Mouse (Mus musculus): ENCODE results near the gene Dock6. TPM values are rescaled to one million over a fixed set of nuclear protein-coding genes. Genes with fewer than 3 reads are reported as not detected.

The Dock6 gene
- total and polyA plus RNA-seq, 3 experiments = 5.0 to 21.3 TPM; not detected in 1

DNA sequence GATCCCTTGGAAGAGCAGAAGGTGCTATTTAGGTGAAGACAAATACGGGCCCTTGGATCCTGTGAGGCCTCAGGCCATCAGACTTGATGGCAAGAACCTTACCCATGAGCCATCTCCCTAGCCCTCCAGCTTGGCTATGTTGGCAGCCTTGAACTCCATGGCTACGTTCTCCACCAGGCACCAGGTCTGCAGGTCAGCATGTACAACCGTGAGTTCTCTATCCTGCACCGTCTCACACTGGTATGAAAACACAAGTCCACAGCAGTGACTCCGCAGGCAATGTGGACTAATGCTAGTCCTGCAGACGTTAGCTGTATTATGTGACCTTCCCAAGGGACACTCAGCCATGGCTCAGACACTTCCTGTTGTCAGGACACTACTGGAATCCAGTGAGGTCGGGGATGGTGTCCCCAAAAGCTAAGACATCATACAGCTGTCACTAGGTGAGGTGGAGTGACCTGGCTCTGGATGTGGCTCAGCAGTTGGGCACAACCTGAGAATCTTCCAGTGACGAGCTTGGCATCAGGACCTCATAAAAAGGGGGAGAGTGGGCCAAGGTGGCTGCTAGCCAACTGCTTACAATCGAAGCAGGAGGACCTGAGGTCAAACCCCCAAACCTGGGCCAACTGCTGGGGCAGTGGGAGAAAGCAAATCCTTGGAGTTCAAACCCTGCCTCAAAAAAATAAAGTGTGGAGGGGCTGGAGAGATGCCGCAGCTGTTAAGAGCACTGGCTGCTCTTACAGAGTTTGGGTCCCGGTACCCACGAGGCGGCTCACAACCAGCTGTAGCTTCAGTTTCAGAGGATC is 97.7 kb downstream of the Dock6 start:
- Histone ChIP-seq H3K9ac (ENCODE audit: control insufficient read depth, low read depth, low read length, poor library complexity, severe bottlenecking) (no peak overlapping the region), H3K4me1 (ENCODE audit: control insufficient read depth in 1 of 2, insufficient read depth in 2 of 2, low read length in 2 of 2) (peaks cover 0 to 13% of the 10 kb centered on the region in 2 experiments; a peak in 3 of 4 replicates), H3K27ac (ENCODE audit: control insufficient read depth, low read depth, low read length) (no peak overlapping the region), H3K79me2 (ENCODE audit: control insufficient read depth, insufficient read depth, low read length, poor library complexity) (peaks cover 21% of the 10 kb centered on the region), H3K27me3 (ENCODE audit: control insufficient read depth in 1 of 2, insufficient read depth in 2 of 2, low read length in 2 of 2) (no peaks in the 10 kb centered on the region), H3K9me3 (replicated peaks; ENCODE audit: insufficient read depth, low read length) (no peaks in the 10 kb centered on the region), H3K36me3 (ENCODE audit: control insufficient read depth in 1 of 2, insufficient read depth in 2 of 2, low read length in 2 of 2) (peaks cover 0 to 10% of the 10 kb centered on the region in 2 experiments; a peak in 3 of 4 replicates), H3K4me3 (ENCODE audit: control insufficient read depth in 1 of 2, insufficient read depth in 1 of 2, low read depth in 2 of 2, low read length in 2 of 2) (no peak overlapping the region)
- DNase-seq (ENCODE audit: low read depth, low spot score) = no peak
- TF ChIP-seq POLR2AphosphoS5 (IDR thresholded peaks at IDR 0.05; ENCODE audit: borderline replicate concordance, low read depth, low read length) (peak; percentile 96), NELFE (IDR thresholded peaks at IDR 0.05; ENCODE audit: low read depth, low read length) (0 out of 2 replicates have a peak, but pooled peaks have one; percentile 4), SMC3 (IDR thresholded peaks at IDR 0.05; ENCODE audit: low read depth, low read length) (no peak)

DNA sequence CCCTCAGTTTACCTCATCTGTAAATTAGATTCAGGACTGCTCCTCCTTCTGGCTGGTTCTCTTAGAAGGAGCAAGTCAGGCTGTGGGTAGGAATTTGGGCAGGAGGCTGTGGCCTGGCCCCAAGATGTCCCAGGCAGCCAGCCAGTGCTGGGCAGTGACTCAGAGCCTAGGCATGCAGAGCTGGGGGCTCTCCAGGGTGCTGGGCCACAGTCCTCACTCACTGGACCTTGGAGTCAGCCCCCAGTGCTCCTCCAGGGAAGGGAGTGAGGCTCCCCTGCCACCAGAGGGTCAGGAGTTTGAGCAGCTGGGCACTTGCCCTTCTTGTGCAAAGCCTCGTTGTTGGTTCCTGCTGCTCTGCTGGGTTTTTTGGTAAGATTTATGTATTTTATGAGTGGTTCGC is 98.4 kb downstream of the Dock6 start:
- Histone ChIP-seq H3K27ac (ENCODE audit: control insufficient read depth, low read depth, low read length) (no peak overlapping the region), H3K36me3 (ENCODE audit: control insufficient read depth in 1 of 2, insufficient read depth in 2 of 2, low read length in 2 of 2) (peaks cover 6 to 7% of the 10 kb centered on the region in 2 experiments), H3K4me3 (ENCODE audit: control insufficient read depth in 1 of 2, insufficient read depth in 1 of 2, low read depth in 2 of 2, low read length in 2 of 2) (no peak overlapping the region), H3K9me3 (replicated peaks; ENCODE audit: insufficient read depth, low read length) (no peaks in the 10 kb centered on the region), H3K79me2 (ENCODE audit: control insufficient read depth, insufficient read depth, low read length, poor library complexity) (peaks cover 14% of the 10 kb centered on the region), H3K27me3 (ENCODE audit: control insufficient read depth in 1 of 2, insufficient read depth in 2 of 2, low read length in 2 of 2) (no peaks in the 10 kb centered on the region), H3K9ac (ENCODE audit: control insufficient read depth, low read depth, low read length, poor library complexity, severe bottlenecking) (no peak overlapping the region), H3K4me1 (ENCODE audit: control insufficient read depth in 1 of 2, insufficient read depth in 2 of 2, low read length in 2 of 2) (peaks cover 0 to 8% of the 10 kb centered on the region in 2 experiments; a peak in 3 of 4 replicates)
- no peak for TF ChIP-seq USF2 (IDR thresholded peaks at IDR 0.05; ENCODE audit: borderline replicate concordance in 1 of 2, insufficient read depth in 1 of 2, low read depth in 1 of 2, low read length in 2 of 2)
- TF ChIP-seq ZMIZ1 (IDR thresholded peaks at IDR 0.05; ENCODE audit: low read depth, low read length) = peak; percentile 66
- DNase-seq (ENCODE audit: low read depth, low spot score) = no peak

DNA sequence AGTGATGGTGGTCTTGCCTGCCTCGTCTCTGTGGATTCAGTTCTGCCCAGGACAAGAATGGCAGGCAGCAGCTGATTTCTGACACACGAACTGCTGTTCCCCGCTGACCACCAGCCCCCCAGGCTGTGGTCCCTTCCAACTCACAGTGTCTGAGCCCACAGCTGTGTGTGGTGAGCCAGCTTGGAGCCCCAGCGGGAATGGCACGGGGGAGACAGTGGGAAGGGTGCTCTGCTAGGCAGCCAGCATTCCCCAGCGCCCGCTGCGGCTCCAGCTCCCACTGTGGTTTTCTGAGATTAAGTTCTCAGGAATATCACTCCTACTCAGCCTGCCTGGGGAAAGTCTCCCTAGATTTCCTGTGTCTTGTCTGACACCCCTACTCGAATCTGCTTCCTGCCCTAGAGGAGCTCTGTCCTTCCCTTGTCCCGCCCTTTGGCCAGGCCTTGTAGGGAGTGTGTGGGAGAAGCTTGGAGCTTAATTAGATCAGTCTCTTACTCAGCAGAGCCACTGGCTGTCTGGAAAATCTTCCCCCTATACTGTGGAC is 100.1 kb downstream of the Dock6 start:
- no peaks in the 10 kb centered on the region for H3K27me3 ChIP-seq (ENCODE audit: control insufficient read depth in 1 of 2, insufficient read depth in 2 of 2, low read length in 2 of 2)
- H3K27ac ChIP-seq (ENCODE audit: control insufficient read depth, low read depth, low read length) = no peak overlapping the region
- H3K79me2 ChIP-seq (ENCODE audit: control insufficient read depth, insufficient read depth, low read length, poor library complexity) = no peaks in the 10 kb centered on the region; the same call in 1 of the 2 replicates
- no peak for DNase-seq (ENCODE audit: low read depth, low spot score)
- peaks cover 8 to 10% of the 10 kb centered on the region in 2 experiments for H3K4me1 ChIP-seq (ENCODE audit: control insufficient read depth in 1 of 2, insufficient read depth in 2 of 2, low read length in 2 of 2)
- no peak overlapping the region for H3K4me3 ChIP-seq (ENCODE audit: control insufficient read depth in 1 of 2, insufficient read depth in 1 of 2, low read depth in 2 of 2, low read length in 2 of 2)
- no peaks in the 10 kb centered on the region for H3K9me3 ChIP-seq (replicated peaks; ENCODE audit: insufficient read depth, low read length)
- peaks cover 8 to 16% of the 10 kb centered on the region in 2 experiments for H3K36me3 ChIP-seq (ENCODE audit: control insufficient read depth in 1 of 2, insufficient read depth in 2 of 2, low read length in 2 of 2)
- no peak overlapping the region for H3K9ac ChIP-seq (ENCODE audit: control insufficient read depth, low read depth, low read length, poor library complexity, severe bottlenecking)
- no peak for TF ChIP-seq MYC (IDR thresholded peaks at IDR 0.05; ENCODE audit: low read depth, low read length)
- no peak for TF ChIP-seq ZKSCAN1 (IDR thresholded peaks at IDR 0.05; ENCODE audit: low read depth, low read length)
- TF ChIP-seq ZNF384 (IDR thresholded peaks at IDR 0.05; ENCODE audit: low read depth, low read length) = no peak
- TF ChIP-seq POLR2AphosphoS5 (IDR thresholded peaks at IDR 0.05; ENCODE audit: borderline replicate concordance, low read depth, low read length) = 0 out of 2 replicates have a peak, but pooled peaks have one; percentile 19
- TF ChIP-seq MAX (IDR thresholded peaks at IDR 0.05; ENCODE audit: low read length) = no peak
- TF ChIP-seq MAZ (IDR thresholded peaks at IDR 0.05; ENCODE audit: low read depth, low read length) = no peak
- no peak for TF ChIP-seq TAL1 (IDR thresholded peaks at IDR 0.05; ENCODE audit: low read length)
- TF ChIP-seq BHLHE40 (IDR thresholded peaks at IDR 0.05; ENCODE audit: borderline replicate concordance, low read depth, low read length) = 0 out of 2 replicates have a peak, but pooled peaks have one; percentile 30
- TF ChIP-seq EP300 (IDR thresholded peaks at IDR 0.05; ENCODE audit: low read depth in 1 of 2, low read length in 2 of 2) = no peak
- no peak for TF ChIP-seq ETS1 (IDR thresholded peaks at IDR 0.05; ENCODE audit: low read depth, low read length)
- no peak for TF ChIP-seq ZC3H11A (IDR thresholded peaks at IDR 0.05; ENCODE audit: low read depth, low read length)
- no peak for TF ChIP-seq E2F4 (IDR thresholded peaks at IDR 0.05; ENCODE audit: borderline replicate concordance, low read depth, low read length)
- TF ChIP-seq CHD2 (IDR thresholded peaks at IDR 0.05; ENCODE audit: low read length) = no peak; the same call in 1 of the 2 replicates
